In genomic region chr5:64291657-64292056, GRCm38 (mm10) we compare ENCODE assay signal across 29 mouse cellular contexts.
DNase-seq lines count a peak whose midpoint lies in the region; ATAC-seq and TF ChIP-seq lines count a peak whose summit lies in the region.
"Had no signal": no experiment of that assay in that cellular context is flagged by ENCODE, and none has a peak within 500 bp of the region (broad histone marks: within the 10 kb centered on the region; RNA-seq: fewer than 3 reads in every experiment).

No protein-coding gene starts in this region.

- no peak overlapping the region for H3K4me3 ChIP-seq in forebrain, embryonic 11.5 days (ENCODE audit: low read depth, low read length)
- H3K4me3 ChIP-seq in forebrain, embryonic 12.5 days (replicated peaks) = no peak overlapping the region
- H3K4me3 ChIP-seq in kidney, postnatal 0 days (replicated peaks; ENCODE audit: low read depth, low read length) = no peak overlapping the region
- H3K4me3 ChIP-seq in liver, embryonic 12.5 days = no peak overlapping the region
- H3K4me3 ChIP-seq: embryonic facial prominence, embryonic 12.5 days; erythroblast, embryonic 14.5 days; heart, embryonic 15.5 days; left cerebral cortex, adult 2 months; limb, embryonic 10.5 days; neural tube, embryonic 15.5 days had no signal

- H3K9me3 ChIP-seq in forebrain, embryonic 11.5 days (ENCODE audit: control insufficient read depth, low read length) = no peaks in the 10 kb centered on the region
- no peaks in the 10 kb centered on the region for H3K9me3 ChIP-seq in forebrain, embryonic 12.5 days
- no peaks in the 10 kb centered on the region for H3K9me3 ChIP-seq in kidney, postnatal 0 days (replicated peaks; ENCODE audit: low read length)
- no peaks in the 10 kb centered on the region for H3K9me3 ChIP-seq in liver, embryonic 12.5 days (replicated peaks)
- H3K9me3 ChIP-seq: embryonic facial prominence, embryonic 12.5 days; G1E; heart, embryonic 15.5 days; limb, embryonic 10.5 days; neural tube, embryonic 15.5 days had no signal

- no peak overlapping the region for H3K27ac ChIP-seq in forebrain, embryonic 11.5 days (ENCODE audit: low read depth, low read length)
- H3K27ac ChIP-seq in forebrain, embryonic 12.5 days = no peak overlapping the region
- H3K27ac ChIP-seq in kidney, postnatal 0 days = 0 out of 2 replicates have a peak overlapping the region, but pooled peaks have one; percentile 13
- H3K27ac ChIP-seq in liver, embryonic 12.5 days = no peak overlapping the region
- H3K27ac ChIP-seq: embryonic facial prominence, embryonic 12.5 days; heart, embryonic 15.5 days; hindbrain, embryonic 14.5 days; left cerebral cortex, adult 2 months; limb, embryonic 10.5 days; neural tube, embryonic 15.5 days had no signal

- WGBS in forebrain, embryonic 11.5 days = 76% methylated on average over 5 of the region's 5 CpGs
- WGBS in forebrain, embryonic 12.5 days = 85% methylated on average over 5 of the region's 5 CpGs
- 80% methylated on average over 5 of the region's 5 CpGs for WGBS in kidney, postnatal 0 days
- 76% methylated on average over 5 of the region's 5 CpGs for WGBS in liver, embryonic 12.5 days (ENCODE audit: insufficient replicate concordance)

- DNase-seq in forebrain, embryonic 11.5 days (ENCODE audit: low spot score) = peak; percentile 17
- DNase-seq in kidney, postnatal 0 days (ENCODE audit: low spot score) = no peak
- DNase-seq in kidney, adult 9 months = no peak
- DNase-seq in adipocyte (ENCODE audit: low spot score) = peak; percentile 95
- peak; percentile 33 for DNase-seq in lung, postnatal 10 days
- no peak for DNase-seq in right cerebral cortex, postnatal 14 days
- DNase-seq: adrenal gland, postnatal 14 days; B cell, adult 2 months; cerebellum, adult 8-10 months; gastrocnemius, postnatal 10 days; heart, postnatal 4 days; kidney, adult 8-10 months; kidney, postnatal 36 days; layer of hippocampus, adult 9-11 months; liver had no signal

- no peak overlapping the region for H3K4me2 ChIP-seq in forebrain, embryonic 11.5 days (ENCODE audit: low read depth, low read length, severe bottlenecking)
- H3K4me2 ChIP-seq in forebrain, embryonic 12.5 days = no peak overlapping the region
- no peak overlapping the region for H3K4me2 ChIP-seq in kidney, postnatal 0 days (ENCODE audit: low read length)
- no peak overlapping the region for H3K4me2 ChIP-seq in liver, embryonic 12.5 days
- H3K4me2 ChIP-seq: embryonic facial prominence, embryonic 12.5 days; heart, embryonic 15.5 days; hindbrain, embryonic 14.5 days; midbrain, embryonic 11.5 days; neural tube, embryonic 15.5 days had no signal

- no peak overlapping the region for H3K9ac ChIP-seq in forebrain, embryonic 11.5 days (ENCODE audit: low read length)
- no peak overlapping the region for H3K9ac ChIP-seq in forebrain, embryonic 12.5 days
- H3K9ac ChIP-seq in kidney, postnatal 0 days (ENCODE audit: low read depth, low read length) = no peak overlapping the region
- H3K9ac ChIP-seq in liver, embryonic 12.5 days = no peak overlapping the region
- H3K9ac ChIP-seq: embryonic facial prominence, embryonic 12.5 days; heart, embryonic 15.5 days; hindbrain, embryonic 14.5 days; neural tube, embryonic 15.5 days had no signal

- H3K27me3 ChIP-seq in forebrain, embryonic 11.5 days (ENCODE audit: control insufficient read depth, insufficient read depth, low read length) = no peaks in the 10 kb centered on the region
- H3K27me3 ChIP-seq in forebrain, embryonic 12.5 days = no peaks in the 10 kb centered on the region
- no peaks in the 10 kb centered on the region for H3K27me3 ChIP-seq in kidney, postnatal 0 days (ENCODE audit: insufficient read depth, low read length)
- H3K27me3 ChIP-seq in liver, embryonic 12.5 days (replicated peaks) = no peaks in the 10 kb centered on the region
- H3K27me3 ChIP-seq: CH12.LX; embryonic facial prominence, embryonic 12.5 days; heart, embryonic 15.5 days; neural tube, embryonic 15.5 days had no signal

- no peaks in the 10 kb centered on the region for H3K4me1 ChIP-seq in forebrain, embryonic 11.5 days (replicated peaks; ENCODE audit: control insufficient read depth, insufficient read depth, low read length)
- H3K4me1 ChIP-seq in forebrain, embryonic 12.5 days = no peaks in the 10 kb centered on the region
- H3K4me1 ChIP-seq in kidney, postnatal 0 days (replicated peaks; ENCODE audit: insufficient read depth, low read length) = peaks cover 12% of the 10 kb centered on the region; the same call in 1 of the 2 replicates
- peaks cover 5% of the 10 kb centered on the region; the same call in 1 of the 2 replicates for H3K4me1 ChIP-seq in liver, embryonic 12.5 days

- ATAC-seq in forebrain, embryonic 11.5 days (replicated peaks; ENCODE audit: low FRiP score) = no peak
- ATAC-seq in forebrain, embryonic 12.5 days (ENCODE audit: low FRiP score) = no peak
- ATAC-seq in kidney, postnatal 0 days (replicated peaks; ENCODE audit: low FRiP score, low read depth) = no peak
- no peak for ATAC-seq in liver, embryonic 12.5 days
- ATAC-seq: forebrain, embryonic 14.5 days; inflammation-experienced regulatory T-cells, adult 6 months had no signal

- TF ChIP-seq CTCF in kidney, postnatal 0 days (IDR thresholded peaks at IDR 0.05; ENCODE audit: low read depth) = no peak

- no peaks in the 10 kb centered on the region; the same call in 1 of the 2 replicates for H3K36me3 ChIP-seq in forebrain, embryonic 11.5 days (ENCODE audit: control insufficient read depth, insufficient read depth, low read length)
- H3K36me3 ChIP-seq in forebrain, embryonic 12.5 days (replicated peaks) = peaks cover 25% of the 10 kb centered on the region
- H3K36me3 ChIP-seq in kidney, postnatal 0 days (ENCODE audit: insufficient read depth, low read length) = peaks cover 14% of the 10 kb centered on the region; the same call in 1 of the 2 replicates
- peaks cover 37% of the 10 kb centered on the region for H3K36me3 ChIP-seq in liver, embryonic 12.5 days

Comparison
In these comparisons a context has a peak if more than half of its experiments do, and no peak if none do; other contexts are left out.
1. DNase-seq: peak in forebrain, embryonic 11.5 days (single experiment), adipocyte (single experiment) and lung, postnatal 10 days (single experiment); none in kidney, postnatal 0 days (single experiment), kidney, adult 9 months (single experiment) and right cerebral cortex, postnatal 14 days (single experiment).